Mouse (Mus musculus): ENCODE data around the gene Dusp6. TPM values are rescaled to one million over a fixed set of nuclear protein-coding genes. Genes with fewer than 3 reads are reported as not detected.
A peak's percentile ranks its signal among the peaks of the same experiment; 100 is the strongest.

The Dusp6 gene
- polyA plus RNA-seq, 1 experiment from 2014 or later: 37.6 TPM

GRCm38 (mm10) chr10:99274640-99275039 lies 11.6 kb downstream of the Dusp6 start:
- Histone ChIP-seq H3K9me3 (ENCODE audit: control insufficient read depth, low read length) (no peaks in the 10 kb centered on the region), H3K9ac (ENCODE audit: low read depth, low read length) (no peak overlapping the region), H3K4me2 (no peak overlapping the region), H3K4me1 (replicated peaks; ENCODE audit: control insufficient read depth, insufficient read depth, low read length) (peaks cover 7% of the 10 kb centered on the region), H3K27ac (ENCODE audit: low read depth, low read length) (no peak overlapping the region), H3K27me3 (replicated peaks; ENCODE audit: control insufficient read depth, insufficient read depth, low read length) (no peaks in the 10 kb centered on the region), H3K4me3 (ENCODE audit: low read depth, low read length) (no peak overlapping the region), H3K36me3 (ENCODE audit: control insufficient read depth, insufficient read depth, low read length) (no peaks in the 10 kb centered on the region)
- DNase-seq (ENCODE audit: low spot score) (no peak), ATAC-seq (replicated peaks; ENCODE audit: low FRiP score) (no peak)
- 77% methylated on average over 12 of the region's 12 CpGs for WGBS

GRCm38 (mm10) chr10:99279067-99279880 lies 16.2 kb downstream of the Dusp6 start:
- ATAC-seq (replicated peaks; ENCODE audit: low FRiP score) (0 out of 2 replicates have a peak, but pooled peaks have one; percentile 35), DNase-seq (ENCODE audit: low spot score) (no peak)
- no peak overlapping the region for H3K27ac ChIP-seq (ENCODE audit: low read depth, low read length)
- H3K9ac ChIP-seq (ENCODE audit: low read depth, low read length): no peak overlapping the region
- no peaks in the 10 kb centered on the region for H3K36me3 ChIP-seq (ENCODE audit: control insufficient read depth, insufficient read depth, low read length)
- H3K4me2 ChIP-seq: peak overlapping the region; percentile 10; the same call in 1 of the 2 replicates
- H3K9me3 ChIP-seq (ENCODE audit: control insufficient read depth, low read length): no peaks in the 10 kb centered on the region
- no peaks in the 10 kb centered on the region for H3K27me3 ChIP-seq (replicated peaks; ENCODE audit: control insufficient read depth, insufficient read depth, low read length)
- WGBS: 41% methylated on average over 22 of the region's 22 CpGs
- H3K4me3 ChIP-seq (ENCODE audit: low read depth, low read length): no peak overlapping the region
- H3K4me1 ChIP-seq (replicated peaks; ENCODE audit: control insufficient read depth, insufficient read depth, low read length): peaks cover 3% of the 10 kb centered on the region; the same call in 1 of the 2 replicates

- no peak for ATAC-seq (replicated peaks; ENCODE audit: low FRiP score)
- Histone ChIP-seq H3K27ac (ENCODE audit: low read depth, low read length) (no peak overlapping the region), H3K4me2 (no peak overlapping the region), H3K9ac (ENCODE audit: low read depth, low read length) (no peak overlapping the region), H3K4me3 (ENCODE audit: low read depth, low read length) (no peak overlapping the region), H3K9me3 (ENCODE audit: control insufficient read depth, low read length) (no peaks in the 10 kb centered on the region), H3K27me3 (replicated peaks; ENCODE audit: control insufficient read depth, insufficient read depth, low read length) (no peaks in the 10 kb centered on the region), H3K36me3 (ENCODE audit: control insufficient read depth, insufficient read depth, low read length) (no peaks in the 10 kb centered on the region), H3K4me1 (replicated peaks; ENCODE audit: control insufficient read depth, insufficient read depth, low read length) (peaks cover 12% of the 10 kb centered on the region; the same call in 1 of the 2 replicates)
- WGBS: 87% methylated on average over 10 of the region's 10 CpGs
- DNase-seq (ENCODE audit: low spot score): peak; percentile 26
These were observed 21.0 kb downstream of the Dusp6 start for GRCm38 (mm10) chr10:99283981-99284385.

GRCm38 (mm10) chr10:99284918-99285317 lies 21.9 kb downstream of the Dusp6 start:
- WGBS: 23% methylated on average over 9 of the region's 9 CpGs
- peak overlapping the region; percentile 40 for H3K4me2 ChIP-seq
- peaks cover 12% of the 10 kb centered on the region; the same call in 1 of the 2 replicates for H3K4me1 ChIP-seq (replicated peaks; ENCODE audit: control insufficient read depth, insufficient read depth, low read length)
- no peaks in the 10 kb centered on the region for H3K36me3 ChIP-seq (ENCODE audit: control insufficient read depth, insufficient read depth, low read length)
- H3K27me3 ChIP-seq (replicated peaks; ENCODE audit: control insufficient read depth, insufficient read depth, low read length): no peaks in the 10 kb centered on the region
- H3K9me3 ChIP-seq (ENCODE audit: control insufficient read depth, low read length): no peaks in the 10 kb centered on the region
- ATAC-seq (replicated peaks; ENCODE audit: low FRiP score) (no peak), DNase-seq (ENCODE audit: low spot score) (no peak)
- H3K4me3 ChIP-seq (ENCODE audit: low read depth, low read length): no peak overlapping the region
- H3K27ac ChIP-seq (ENCODE audit: low read depth, low read length): 0 out of 2 replicates have a peak overlapping the region, but pooled peaks have one; percentile 13
- H3K9ac ChIP-seq (ENCODE audit: low read depth, low read length): no peak overlapping the region

GRCm38 (mm10) chr10:99285759-99286158 lies 22.7 kb downstream of the Dusp6 start:
- Histone ChIP-seq H3K9ac (ENCODE audit: low read depth, low read length) (no peak overlapping the region), H3K4me1 (replicated peaks; ENCODE audit: control insufficient read depth, insufficient read depth, low read length) (peaks cover 12% of the 10 kb centered on the region; the same call in 1 of the 2 replicates)

GRCm38 (mm10) chr10:99286213-99286612 lies 23.2 kb downstream of the Dusp6 start:
- Histone ChIP-seq H3K27me3 (replicated peaks; ENCODE audit: control insufficient read depth, insufficient read depth, low read length) (no peaks in the 10 kb centered on the region), H3K27ac (ENCODE audit: low read depth, low read length) (no peak overlapping the region), H3K9me3 (ENCODE audit: control insufficient read depth, low read length) (no peaks in the 10 kb centered on the region), H3K4me3 (ENCODE audit: low read depth, low read length) (no peak overlapping the region), H3K9ac (ENCODE audit: low read depth, low read length) (no peak overlapping the region), H3K4me1 (replicated peaks; ENCODE audit: control insufficient read depth, insufficient read depth, low read length) (peaks cover 12% of the 10 kb centered on the region; the same call in 1 of the 2 replicates), H3K4me2 (peak overlapping the region; percentile 17; the same call in 1 of the 2 replicates), H3K36me3 (ENCODE audit: control insufficient read depth, insufficient read depth, low read length) (no peaks in the 10 kb centered on the region)
- DNase-seq (ENCODE audit: low spot score) (no peak), ATAC-seq (replicated peaks; ENCODE audit: low FRiP score) (no peak)
- 51% methylated on average over 7 of the region's 7 CpGs for WGBS

More at GRCm38 (mm10) chr10:99285759-99286158, 22.7 kb downstream of the Dusp6 start:
- Histone ChIP-seq H3K27me3 (replicated peaks; ENCODE audit: control insufficient read depth, insufficient read depth, low read length) (no peaks in the 10 kb centered on the region), H3K4me2 (peak overlapping the region; percentile 17; the same call in 1 of the 2 replicates), H3K9me3 (ENCODE audit: control insufficient read depth, low read length) (no peaks in the 10 kb centered on the region), H3K36me3 (ENCODE audit: control insufficient read depth, insufficient read depth, low read length) (no peaks in the 10 kb centered on the region), H3K4me3 (ENCODE audit: low read depth, low read length) (no peak overlapping the region), H3K27ac (ENCODE audit: low read depth, low read length) (peak overlapping the region; percentile 39; the same call in 1 of the 2 replicates)
- 0 out of 2 replicates have a peak, but pooled peaks have one; percentile 28 for ATAC-seq (replicated peaks; ENCODE audit: low FRiP score)
- WGBS: 32% methylated on average over 8 of the region's 8 CpGs
- no peak for DNase-seq (ENCODE audit: low spot score)

GRCm38 (mm10) chr10:99286787-99287186 lies 23.8 kb downstream of the Dusp6 start:
- ATAC-seq (replicated peaks; ENCODE audit: low FRiP score) (no peak), DNase-seq (ENCODE audit: low spot score) (no peak)
- WGBS: 11% methylated on average over 17 of the region's 17 CpGs
- no peaks in the 10 kb centered on the region for H3K36me3 ChIP-seq (ENCODE audit: control insufficient read depth, insufficient read depth, low read length)
- no peak overlapping the region for H3K27ac ChIP-seq (ENCODE audit: low read depth, low read length)
- H3K4me3 ChIP-seq (ENCODE audit: low read depth, low read length): 0 out of 2 replicates have a peak overlapping the region, but pooled peaks have one; percentile 12
- peak overlapping the region; percentile 52 for H3K4me2 ChIP-seq
- no peak overlapping the region for H3K9ac ChIP-seq (ENCODE audit: low read depth, low read length)
- peaks cover 12% of the 10 kb centered on the region; the same call in 1 of the 2 replicates for H3K4me1 ChIP-seq (replicated peaks; ENCODE audit: control insufficient read depth, insufficient read depth, low read length)
- no peaks in the 10 kb centered on the region for H3K9me3 ChIP-seq (ENCODE audit: control insufficient read depth, low read length)
- H3K27me3 ChIP-seq (replicated peaks; ENCODE audit: control insufficient read depth, insufficient read depth, low read length): no peaks in the 10 kb centered on the region

GRCm38 (mm10) chr10:99287206-99287605 lies 24.2 kb downstream of the Dusp6 start:
- H3K9ac ChIP-seq (ENCODE audit: low read depth, low read length): no peak overlapping the region
- ATAC-seq (replicated peaks; ENCODE audit: low FRiP score) (no peak), DNase-seq (ENCODE audit: low spot score) (no peak)
- H3K4me3 ChIP-seq (ENCODE audit: low read depth, low read length): no peak overlapping the region
- no peak overlapping the region for H3K27ac ChIP-seq (ENCODE audit: low read depth, low read length)
- no peaks in the 10 kb centered on the region for H3K36me3 ChIP-seq (ENCODE audit: control insufficient read depth, insufficient read depth, low read length)
- 34% methylated on average over 6 of the region's 6 CpGs for WGBS
- H3K4me2 ChIP-seq: peak overlapping the region; percentile 52
- H3K27me3 ChIP-seq (replicated peaks; ENCODE audit: control insufficient read depth, insufficient read depth, low read length): no peaks in the 10 kb centered on the region
- peaks cover 12% of the 10 kb centered on the region; the same call in 1 of the 2 replicates for H3K4me1 ChIP-seq (replicated peaks; ENCODE audit: control insufficient read depth, insufficient read depth, low read length)
- H3K9me3 ChIP-seq (ENCODE audit: control insufficient read depth, low read length): no peaks in the 10 kb centered on the region

All from liver, embryonic 11.5 days (tissue).